Mouse (Mus musculus) midbrain, embryonic 13.5 days (tissue): ENCODE measurements at regions not wholly inside any gene's neighbourhood (a gene's known extent, or its start where the extent isn't known, plus 50 kb on each side); places are given as distances from the start of the nearest gene placed in this dataset.

ENCODE experiments used
- ATAC-seq: fragments of 200-750 bp; cut with Nextera tagmentation; 2 replicates; pipeline ENCODE4 v1.8.0; 2017; ENCODE audit warnings: mild to moderate bottlenecking, moderate TSS enrichment, moderate library complexity
- H3K27ac ChIP-seq: fragments of 300-500 bp; sonication (generic); 2 replicates; pipeline ENCODE4 v1.5.1; 2015; ENCODE audit warnings: inconsistent platforms, mild to moderate bottlenecking, moderate library complexity
- H3K27me3 ChIP-seq: fragments of 300-500 bp; sonication (generic); 2 replicates; pipeline ENCODE4 v1.6.1; 2015; ENCODE audit warnings: mild to moderate bottlenecking, inconsistent platforms
- H3K36me3 ChIP-seq: fragments of 300-500 bp; sonication (generic); 2 replicates; pipeline ENCODE4 v1.6.1; 2015; ENCODE audit warnings: mild to moderate bottlenecking, inconsistent platforms
- H3K4me1 ChIP-seq: fragments of 300-500 bp; sonication (generic); replicated peaks from 2 replicates; pipeline ENCODE4 v1.6.1; 2015; ENCODE audit warnings: inconsistent platforms
- H3K4me2 ChIP-seq: fragments of 300-500 bp; sonication (generic); replicated peaks from 2 replicates; pipeline ENCODE4 v1.6.1; 2015; ENCODE audit warnings: moderate library complexity, mild to moderate bottlenecking, inconsistent platforms
- H3K4me3 ChIP-seq: fragments of 300-500 bp; sonication (generic); replicated peaks from 2 replicates; pipeline ENCODE4 v1.5.1; 2015; ENCODE audit warnings: mild to moderate bottlenecking, inconsistent platforms
- H3K9ac ChIP-seq: fragments of 300-500 bp; sonication (generic); replicated peaks from 2 replicates; pipeline ENCODE4 v1.6.1; 2015; ENCODE audit warnings: mild to moderate bottlenecking, inconsistent platforms
- H3K9me3 ChIP-seq: fragments of 300-500 bp; sonication (generic); 2 replicates; pipeline ENCODE4 v1.6.1; 2016; ENCODE audit warnings: mild to moderate bottlenecking, inconsistent platforms
- WGBS: fragments of 180-500 bp; shearing (Covaris S2); methylation state at CpG from one replicate; pipeline ENCODE4 v1.1.7; 2015; 5-methylcytosine and 5-hydroxymethylcytosine counted together

- ATAC-seq, result peak; percentile 85
- Histone ChIP-seq H3K27me3 (peaks cover 4% of the 10 kb centered on the region), H3K36me3 (no peaks in the 10 kb centered on the region), H3K9me3 (no peaks in the 10 kb centered on the region), H3K4me1 (peaks cover 19% of the 10 kb centered on the region), H3K9ac (0 out of 2 replicates have a peak overlapping the region, but pooled peaks have one; percentile 0), H3K27ac (0 out of 2 replicates have a peak overlapping the region, but pooled peaks have one; percentile 15), H3K4me2 (peak overlapping the region; percentile 47), H3K4me3 (peak overlapping the region; percentile 25)
- WGBS, result 2% methylated on average over 8 of the region's 8 CpGs
These were observed 404.6 kb upstream of the Gm6657 start for GRCm38 (mm10) chr12:77789427-77789826.

GRCm38 (mm10) chr12:77789871-77790270, 404.2 kb upstream of the Gm6657 start:
- peak overlapping the region; percentile 25 for H3K4me3 ChIP-seq
- H3K4me1 ChIP-seq, result peaks cover 17% of the 10 kb centered on the region
- H3K36me3 ChIP-seq, result no peaks in the 10 kb centered on the region
- peak overlapping the region; percentile 47 for H3K4me2 ChIP-seq
- H3K27me3 ChIP-seq, result peaks cover 4% of the 10 kb centered on the region
- ATAC-seq, result 0 out of 2 replicates have a peak, but pooled peaks have one; percentile 25
- 9% methylated on average over 14 of the region's 14 CpGs for WGBS
- no peaks in the 10 kb centered on the region for H3K9me3 ChIP-seq
- peak overlapping the region; percentile 15; the same call in 1 of the 2 replicates for H3K27ac ChIP-seq
- peak overlapping the region; percentile 0; the same call in 1 of the 2 replicates for H3K9ac ChIP-seq

DNA sequence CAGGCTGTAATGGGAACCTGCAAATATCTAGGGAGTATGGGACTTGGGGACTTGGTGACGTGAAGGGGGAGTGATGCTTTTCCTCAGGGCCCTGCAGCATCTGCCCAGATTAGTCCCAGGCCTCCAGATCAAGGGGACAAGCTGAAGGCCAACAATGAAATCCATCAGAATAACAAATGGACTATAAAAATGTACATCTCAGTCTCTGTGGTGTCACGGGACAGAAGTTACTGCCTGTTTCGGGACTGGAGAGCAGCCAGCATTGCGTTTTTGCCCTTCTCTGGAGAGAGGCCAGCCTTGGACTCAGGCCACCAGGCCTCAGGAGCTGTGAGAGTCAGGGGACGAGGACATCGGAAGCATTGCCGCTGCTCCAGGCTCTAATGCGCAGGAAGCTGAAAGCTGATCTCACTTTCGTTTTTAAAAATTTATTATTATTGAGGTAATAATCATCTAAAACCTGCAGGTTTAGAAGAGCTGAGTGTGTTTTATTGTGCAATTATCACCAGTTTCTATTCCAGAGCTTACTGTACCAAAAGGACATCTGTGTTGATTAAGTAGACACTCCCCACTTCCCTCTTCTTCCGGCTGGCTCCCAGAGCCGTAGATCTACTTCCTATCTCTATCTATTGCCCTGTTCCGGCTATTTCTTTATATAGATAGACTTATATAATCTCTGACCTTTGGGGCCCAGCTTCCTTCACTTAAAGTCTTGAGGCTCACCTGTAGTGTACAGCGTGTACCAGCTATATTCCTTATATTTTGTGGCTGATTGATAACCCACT, 403.0 kb upstream of the Gm6657 start:
- Histone ChIP-seq H3K9ac (no peak overlapping the region), H3K9me3 (no peaks in the 10 kb centered on the region), H3K4me2 (no peak overlapping the region), H3K4me3 (no peak overlapping the region), H3K27ac (no peak overlapping the region), H3K27me3 (peaks cover 4% of the 10 kb centered on the region), H3K36me3 (no peaks in the 10 kb centered on the region), H3K4me1 (peaks cover 17% of the 10 kb centered on the region)
- ATAC-seq, result no peak
- WGBS, result 81% methylated on average over 13 of the region's 13 CpGs

DNA sequence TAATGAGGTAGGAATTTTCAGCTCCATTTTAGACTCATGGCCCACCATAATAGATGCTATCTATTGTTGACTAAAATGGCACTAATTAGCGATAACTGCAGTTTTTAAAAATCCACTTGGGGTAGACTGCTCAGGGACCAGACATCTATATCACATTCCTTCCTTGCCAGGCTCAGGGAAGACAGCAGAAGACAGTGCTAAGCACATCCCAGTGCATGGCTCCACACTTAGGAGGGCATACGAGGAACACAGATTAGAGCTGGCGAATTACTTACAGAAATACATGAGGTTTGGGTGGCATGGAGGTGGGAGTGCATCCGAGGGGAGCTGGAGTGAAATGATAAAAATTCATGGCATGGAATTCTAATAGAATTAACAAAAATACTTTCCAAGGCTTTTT, 395.5 kb upstream of the Gm6657 start:
- Histone ChIP-seq H3K27ac (no peak overlapping the region), H3K9ac (no peak overlapping the region), H3K9me3 (no peaks in the 10 kb centered on the region), H3K4me3 (no peak overlapping the region), H3K4me1 (peaks cover 18% of the 10 kb centered on the region), H3K4me2 (no peak overlapping the region), H3K27me3 (peaks cover 1% of the 10 kb centered on the region; the same call in 1 of the 2 replicates), H3K36me3 (no peaks in the 10 kb centered on the region)
- no peak for ATAC-seq
- 68% methylated on average over 4 of the region's 4 CpGs for WGBS

GRCm38 (mm10) chr12:77799134-77799770, 394.8 kb upstream of the Gm6657 start:
- no peaks in the 10 kb centered on the region for H3K36me3 ChIP-seq
- no peaks in the 10 kb centered on the region for H3K9me3 ChIP-seq
- peak; percentile 50 for ATAC-seq
- no peak overlapping the region for H3K4me3 ChIP-seq
- H3K27ac ChIP-seq, result 0 out of 2 replicates have a peak overlapping the region, but pooled peaks have one; percentile 37
- peak overlapping the region; percentile 19 for H3K4me2 ChIP-seq
- H3K27me3 ChIP-seq, result no peaks in the 10 kb centered on the region
- H3K9ac ChIP-seq, result no peak overlapping the region
- 30% methylated on average over 12 of the region's 12 CpGs for WGBS
- peaks cover 18% of the 10 kb centered on the region for H3K4me1 ChIP-seq

DNA sequence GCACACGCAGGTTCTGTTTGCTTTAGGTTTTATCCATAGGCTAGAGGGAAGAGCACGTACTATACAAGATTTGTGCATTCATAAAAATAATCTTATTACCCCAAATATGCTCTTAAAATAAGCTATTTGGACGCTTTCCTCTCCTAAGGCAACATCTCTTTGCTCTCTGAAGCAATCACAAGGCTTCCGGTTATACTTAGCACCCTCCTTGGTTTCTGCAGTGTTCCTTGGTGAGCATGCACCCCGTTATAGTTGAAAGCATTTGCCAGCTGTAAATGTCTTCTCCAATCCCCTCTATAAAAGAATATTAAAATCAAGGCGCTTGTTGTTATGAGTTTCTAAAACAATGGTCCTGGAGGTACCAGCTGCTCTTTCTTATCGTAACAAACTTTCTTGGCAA, 386.4 kb upstream of the Gm6657 start:
- Histone ChIP-seq H3K4me3 (no peak overlapping the region), H3K4me2 (no peak overlapping the region), H3K27ac (no peak overlapping the region), H3K27me3 (no peaks in the 10 kb centered on the region), H3K9me3 (no peaks in the 10 kb centered on the region), H3K4me1 (no peaks in the 10 kb centered on the region), H3K36me3 (no peaks in the 10 kb centered on the region), H3K9ac (no peak overlapping the region)
- ATAC-seq, result no peak
- WGBS, result 89% methylated on average over 7 of the region's 7 CpGs

DNA sequence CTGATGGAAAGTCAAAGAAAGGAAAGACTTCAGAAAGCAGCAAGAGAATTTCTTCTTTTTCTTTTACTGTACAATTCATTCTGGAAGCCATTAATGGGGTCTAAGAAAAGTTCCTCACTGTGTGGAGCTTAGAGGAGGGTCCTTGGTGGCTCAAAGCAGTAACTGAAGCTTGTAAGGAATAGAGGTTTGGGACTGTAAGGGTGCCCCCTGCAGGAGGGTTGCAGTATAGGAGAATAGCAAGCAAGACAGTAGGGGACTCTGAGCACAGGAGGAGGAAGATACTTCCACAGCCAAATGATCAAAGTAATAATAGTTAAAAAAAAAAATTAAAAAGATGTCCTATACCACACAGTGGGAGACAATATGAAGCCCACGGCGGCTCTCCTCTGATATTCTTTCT, 382.8 kb upstream of the Gm6657 start:
- H3K27ac ChIP-seq, result no peak overlapping the region
- no peak overlapping the region for H3K4me2 ChIP-seq
- H3K27me3 ChIP-seq, result no peaks in the 10 kb centered on the region
- H3K4me1 ChIP-seq, result no peaks in the 10 kb centered on the region
- WGBS, result 35% methylated on average over 2 of the region's 2 CpGs
- no peak for ATAC-seq
- H3K4me3 ChIP-seq, result no peak overlapping the region
- H3K36me3 ChIP-seq, result no peaks in the 10 kb centered on the region
- H3K9ac ChIP-seq, result no peak overlapping the region
- H3K9me3 ChIP-seq, result no peaks in the 10 kb centered on the region

DNA sequence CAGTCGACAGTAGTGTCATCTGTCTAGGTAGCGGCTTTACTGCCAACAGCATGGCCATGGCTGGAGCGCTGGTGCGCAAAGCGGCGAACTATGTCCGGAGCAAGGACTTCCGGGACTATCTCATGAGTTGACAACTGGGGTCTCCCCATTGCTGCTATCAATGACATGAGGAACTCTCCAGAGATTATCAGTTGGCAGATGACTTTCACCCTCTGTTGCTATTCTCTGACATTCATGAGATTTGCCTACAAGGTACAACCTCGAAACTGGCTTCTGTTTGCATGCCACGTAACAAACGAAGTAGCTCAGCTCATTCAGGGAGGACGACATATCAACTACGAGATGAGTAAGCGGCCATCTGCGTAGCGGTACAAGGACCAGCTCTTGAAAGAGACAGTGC, 374.6 kb upstream of the Gm6657 start:
- ATAC-seq, result no peak
- no peaks in the 10 kb centered on the region for H3K4me1 ChIP-seq
- H3K4me3 ChIP-seq, result no peak overlapping the region
- no peaks in the 10 kb centered on the region for H3K9me3 ChIP-seq
- no peaks in the 10 kb centered on the region for H3K36me3 ChIP-seq
- H3K4me2 ChIP-seq, result no peak overlapping the region
- WGBS, result 95% methylated on average over 16 of the region's 16 CpGs
- no peaks in the 10 kb centered on the region for H3K27me3 ChIP-seq
- no peak overlapping the region for H3K9ac ChIP-seq
- H3K27ac ChIP-seq, result no peak overlapping the region

- no peak overlapping the region for H3K27ac ChIP-seq
- no peaks in the 10 kb centered on the region for H3K4me1 ChIP-seq
- no peak overlapping the region for H3K4me2 ChIP-seq
- ATAC-seq, result no peak
- H3K9ac ChIP-seq, result no peak overlapping the region
- H3K36me3 ChIP-seq, result no peaks in the 10 kb centered on the region
- WGBS, result 56% methylated on average over 3 of the region's 3 CpGs
- H3K9me3 ChIP-seq, result no peaks in the 10 kb centered on the region
- no peaks in the 10 kb centered on the region for H3K27me3 ChIP-seq
- no peak overlapping the region for H3K4me3 ChIP-seq
These were observed 370.5 kb upstream of the Gm6657 start for GRCm38 (mm10) chr12:77823381-77824030.

- no peak overlapping the region for H3K4me2 ChIP-seq
- WGBS, result 88% methylated on average over 9 of the region's 9 CpGs
- no peaks in the 10 kb centered on the region for H3K4me1 ChIP-seq
- no peaks in the 10 kb centered on the region for H3K36me3 ChIP-seq
- no peak overlapping the region for H3K27ac ChIP-seq
- no peaks in the 10 kb centered on the region for H3K27me3 ChIP-seq
- H3K9me3 ChIP-seq, result no peaks in the 10 kb centered on the region
- no peak for ATAC-seq
- H3K9ac ChIP-seq, result no peak overlapping the region
- no peak overlapping the region for H3K4me3 ChIP-seq
These were observed 360.5 kb upstream of the Gm6657 start for GRCm38 (mm10) chr12:77833411-77834169.

DNA sequence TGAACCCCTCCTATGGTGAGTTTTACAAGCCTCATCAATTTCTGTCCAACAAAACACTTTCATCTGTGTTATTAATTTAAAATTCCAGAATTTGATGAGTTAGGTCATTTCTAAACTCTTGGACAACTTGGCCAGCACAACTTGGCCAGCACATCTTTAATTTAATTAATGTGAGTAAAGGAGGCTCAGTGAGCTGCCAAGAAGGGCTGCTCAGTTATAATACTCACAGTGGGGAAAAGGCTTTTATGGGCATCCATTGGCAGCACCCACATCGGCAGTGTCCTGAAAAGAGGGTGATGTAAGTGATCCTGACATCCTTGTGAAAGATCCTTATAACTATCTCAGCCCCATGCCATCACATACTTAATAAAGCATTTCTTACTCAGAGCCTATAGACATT, 359.2 kb upstream of the Gm6657 start:
- no peaks in the 10 kb centered on the region for H3K4me1 ChIP-seq
- H3K4me3 ChIP-seq, result no peak overlapping the region
- 88% methylated on average over 1 of the region's 1 CpGs for WGBS
- no peak for ATAC-seq
- no peaks in the 10 kb centered on the region for H3K27me3 ChIP-seq
- H3K36me3 ChIP-seq, result no peaks in the 10 kb centered on the region
- no peak overlapping the region for H3K9ac ChIP-seq
- H3K9me3 ChIP-seq, result no peaks in the 10 kb centered on the region
- H3K27ac ChIP-seq, result no peak overlapping the region
- H3K4me2 ChIP-seq, result no peak overlapping the region
